Mouse (Mus musculus) megakaryocyte, embryonic 14.5 days (primary cell): ENCODE measurements at regions not wholly inside any gene's neighbourhood (a gene's known extent, or its start where the extent isn't known, plus 50 kb on each side); places are given as distances from the start of the nearest gene placed in this dataset.

Experiments used
- FLI1 ChIP-seq: IDR thresholded peaks from 2 replicates; pipeline ENCODE4 v1.6.1; 2012; ENCODE audit warnings: low read length, inconsistent platforms, mixed read lengths
- GATA1 ChIP-seq: IDR thresholded peaks from 3 replicates; pipeline ENCODE4 v1.6.1; 2012; ENCODE audit warnings: mixed read lengths, low read length, inconsistent platforms, borderline replicate concordance

DNA sequence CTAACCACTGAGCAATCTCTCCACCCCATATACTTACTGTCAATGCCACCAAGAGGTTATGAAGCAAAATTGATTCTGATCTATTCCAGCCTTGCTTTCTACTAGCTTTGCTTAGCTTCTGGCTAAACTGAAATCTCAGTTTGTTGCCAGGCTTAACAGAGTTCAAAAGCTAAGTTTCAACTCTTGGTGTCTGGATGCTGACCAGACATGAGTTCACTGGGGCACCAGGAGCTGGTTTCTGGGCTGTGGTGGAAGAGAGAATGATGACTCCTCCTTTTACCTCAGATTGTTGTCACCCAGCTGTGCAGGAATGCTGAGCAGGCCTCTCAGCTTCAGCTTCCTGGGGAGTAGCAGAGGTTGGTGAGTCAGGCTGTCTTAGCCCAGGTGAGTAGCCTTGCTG lies 464.1 kb upstream of the Nrp1 start:
- TF ChIP-seq GATA1 (no peak), FLI1 (no peak)
